Mouse (Mus musculus) cortical plate, adult 2 months (tissue): ENCODE measurements around the gene Rpl39.

Experiments used
- CTCF ChIP-seq: fragments of 200-500 bp; IDR thresholded peaks from 2 replicates; pipeline ENCODE4 v1.5.1; 2011; ENCODE audit warnings: mild to moderate bottlenecking, control low read depth, low read length; ENCODE audit not compliant: insufficient read depth; ENCODE audit errors: extremely low read depth
- POLR2A ChIP-seq: fragments of 200-500 bp; IDR thresholded peaks from 2 replicates; pipeline ENCODE4 v1.6.1; 2011; ENCODE audit warnings: mild to moderate bottlenecking, low read length, control low read depth; ENCODE audit not compliant: insufficient read depth; ENCODE audit errors: extremely low read depth

DNA sequence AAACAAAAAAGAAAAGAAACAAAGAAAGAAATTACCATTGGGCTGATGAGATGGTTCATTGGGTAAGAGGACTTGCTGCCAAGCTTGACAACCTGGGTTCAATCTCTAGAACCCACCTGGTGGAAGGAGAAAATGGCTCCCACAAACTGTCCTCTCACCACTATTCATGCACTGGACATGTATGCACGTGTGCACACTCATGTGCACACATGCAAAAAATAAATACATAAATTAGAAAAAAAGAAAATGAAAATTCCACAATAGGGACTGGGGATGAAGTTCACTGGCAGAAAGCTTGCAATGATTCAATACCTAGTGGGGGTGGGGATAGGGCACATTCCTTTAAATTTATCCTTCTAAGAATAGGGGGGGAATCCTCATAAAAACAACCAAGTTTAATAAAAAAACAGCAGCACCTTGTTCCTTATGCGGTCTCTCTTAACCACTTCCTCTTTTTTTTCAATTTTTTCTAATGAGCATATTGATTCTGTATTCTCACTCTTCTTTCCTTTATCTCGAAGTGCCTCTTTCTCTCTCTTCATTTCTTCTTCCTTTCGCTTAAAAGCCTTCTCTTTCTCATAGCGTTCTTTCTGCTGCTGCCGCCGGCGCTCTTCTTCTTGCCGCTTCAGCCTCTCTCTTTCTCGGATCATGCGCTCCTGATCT lies 10.0 kb upstream of the Rpl39 start:
- TF ChIP-seq CTCF (no peak), POLR2A (no peak)
